Mouse (Mus musculus): ENCODE results near the gene Sox5.

- TF ChIP-seq POLR2A (IDR thresholded peaks at IDR 0.05; ENCODE audit: extremely low read depth, insufficient read depth, low read length): no peak
- TF ChIP-seq CTCF (IDR thresholded peaks at IDR 0.05; ENCODE audit: extremely low read depth, insufficient read depth, low read length): no peak
These were observed 290.9 kb downstream of the Sox5 start for GRCm38 (mm10) chr6:144490896-144491295.

Data from cortical plate, adult 2 months (tissue).